Mouse (Mus musculus): ENCODE results near the gene Wdr76. TPM values are rescaled to one million over a fixed set of nuclear protein-coding genes. Genes with fewer than 3 reads are reported as not detected.
"Not testable (repeated sequence)": the region's sequence is repeated elsewhere in the genome, so short reads cannot be mapped to it uniquely, and the experiment has no call there.

Gene Wdr76
- total and polyA plus RNA-seq, 3 experiments, result 2.7 to 58.6 (median 56.5) TPM

GRCm38 (mm10) chr2:121477491-121478266 lies 28.8 kb upstream of the Wdr76 start:
- no peak for DNase-seq (ENCODE audit: low spot score)
- no peak for TF ChIP-seq GATA2 (IDR thresholded peaks at IDR 0.05; ENCODE audit: borderline replicate concordance, low read depth, low read length)
- TF ChIP-seq GATA1 (IDR thresholded peaks at IDR 0.05; ENCODE audit: borderline replicate concordance, low read length), result no peak
- TF ChIP-seq CTCF (IDR thresholded peaks at IDR 0.05; ENCODE audit: low read depth, low read length), result no peak
- no peak for TF ChIP-seq TAL1 (conservative IDR thresholded peaks at IDR 0.05; ENCODE audit: low read depth, low read length)
- TF ChIP-seq POLR2AphosphoS5 (IDR thresholded peaks at IDR 0.05; ENCODE audit: insufficient replicate concordance, low read depth, low read length), result no peak
- Histone ChIP-seq H3K4me3 (ENCODE audit: low read depth, low read length) (no peak overlapping the region), H3K36me3 (replicated peaks) (peaks cover 4% of the 10 kb centered on the region), H3K4me1 (ENCODE audit: insufficient read depth, low read depth, low read length) (no peaks in the 10 kb centered on the region; the same call in 1 of the 2 replicates), H3K27me3 (ENCODE audit: insufficient read depth, low read length) (peaks cover 7% of the 10 kb centered on the region), H3K9me3 (replicated peaks) (no peaks in the 10 kb centered on the region)
- no peak for ATAC-seq (ENCODE audit: extremely low read depth, insufficient number of reproducible peaks, low FRiP score, poor library complexity, severe bottlenecking)

GRCm38 (mm10) chr2:121480498-121480897 lies 26.0 kb upstream of the Wdr76 start:
- H3K27me3 ChIP-seq (ENCODE audit: insufficient read depth, low read length), result peaks cover 18% of the 10 kb centered on the region
- H3K4me1 ChIP-seq (ENCODE audit: insufficient read depth, low read depth, low read length), result no peaks in the 10 kb centered on the region
- peak; percentile 61 for TF ChIP-seq CTCF (IDR thresholded peaks at IDR 0.05; ENCODE audit: low read depth, low read length)
- no peak for TF ChIP-seq GATA1 (IDR thresholded peaks at IDR 0.05; ENCODE audit: borderline replicate concordance, low read length)
- DNase-seq (ENCODE audit: low spot score), result no peak
- H3K4me3 ChIP-seq (ENCODE audit: low read depth, low read length), result no peak overlapping the region
- no peaks in the 10 kb centered on the region for H3K9me3 ChIP-seq (replicated peaks)
- peaks cover 4% of the 10 kb centered on the region for H3K36me3 ChIP-seq (replicated peaks)
- no peak for ATAC-seq (ENCODE audit: extremely low read depth, insufficient number of reproducible peaks, low FRiP score, poor library complexity, severe bottlenecking)

GRCm38 (mm10) chr2:121480916-121481315 lies 25.6 kb upstream of the Wdr76 start:
- not testable (repeated sequence) for H3K36me3 ChIP-seq (replicated peaks); DNase-seq (ENCODE audit: low spot score); ATAC-seq (ENCODE audit: extremely low read depth, insufficient number of reproducible peaks, low FRiP score, poor library complexity, severe bottlenecking); H3K4me1 ChIP-seq (ENCODE audit: insufficient read depth, low read depth, low read length); H3K4me3 ChIP-seq (ENCODE audit: low read depth, low read length); H3K9me3 ChIP-seq (replicated peaks)
- peaks cover 18% of the 10 kb centered on the region for H3K27me3 ChIP-seq (ENCODE audit: insufficient read depth, low read length)

GRCm38 (mm10) chr2:121483576-121483975 lies 22.9 kb upstream of the Wdr76 start:
- no peak overlapping the region for H3K4me3 ChIP-seq (ENCODE audit: low read depth, low read length)
- H3K27me3 ChIP-seq (ENCODE audit: insufficient read depth, low read length), result peaks cover 18% of the 10 kb centered on the region
- DNase-seq (ENCODE audit: low spot score) (no peak), ATAC-seq (ENCODE audit: extremely low read depth, insufficient number of reproducible peaks, low FRiP score, poor library complexity, severe bottlenecking) (no peak)
- H3K36me3 ChIP-seq (replicated peaks), result no peaks in the 10 kb centered on the region
- TF ChIP-seq GATA1 (IDR thresholded peaks at IDR 0.05; ENCODE audit: borderline replicate concordance, low read length) (no peak), TAL1 (conservative IDR thresholded peaks at IDR 0.05; ENCODE audit: low read depth, low read length) (no peak), GATA2 (IDR thresholded peaks at IDR 0.05; ENCODE audit: borderline replicate concordance, low read depth, low read length) (no peak), CTCF (IDR thresholded peaks at IDR 0.05; ENCODE audit: low read depth, low read length) (no peak), POLR2AphosphoS5 (IDR thresholded peaks at IDR 0.05; ENCODE audit: insufficient replicate concordance, low read depth, low read length) (no peak)
- H3K4me1 ChIP-seq (ENCODE audit: insufficient read depth, low read depth, low read length), result no peaks in the 10 kb centered on the region
- H3K9me3 ChIP-seq (replicated peaks), result no peaks in the 10 kb centered on the region

GRCm38 (mm10) chr2:121484403-121484802 lies 22.1 kb upstream of the Wdr76 start:
- not testable (repeated sequence) for H3K4me1 ChIP-seq (ENCODE audit: insufficient read depth, low read depth, low read length); H3K9me3 ChIP-seq (replicated peaks); DNase-seq (ENCODE audit: low spot score); H3K4me3 ChIP-seq (ENCODE audit: low read depth, low read length); ATAC-seq (ENCODE audit: extremely low read depth, insufficient number of reproducible peaks, low FRiP score, poor library complexity, severe bottlenecking); H3K36me3 ChIP-seq (replicated peaks)
- H3K27me3 ChIP-seq (ENCODE audit: insufficient read depth, low read length), result peaks cover 18% of the 10 kb centered on the region

- H3K4me3 ChIP-seq (ENCODE audit: low read depth, low read length); DNase-seq (ENCODE audit: low spot score); H3K9me3 ChIP-seq (replicated peaks); H3K4me1 ChIP-seq (ENCODE audit: insufficient read depth, low read depth, low read length); H3K27me3 ChIP-seq (ENCODE audit: insufficient read depth, low read length); ATAC-seq (ENCODE audit: extremely low read depth, insufficient number of reproducible peaks, low FRiP score, poor library complexity, severe bottlenecking): not testable (repeated sequence)
- peaks cover 11% of the 10 kb centered on the region for H3K36me3 ChIP-seq (replicated peaks)
These were observed 5.0 kb upstream of the Wdr76 start for GRCm38 (mm10) chr2:121501550-121501949.

GRCm38 (mm10) chr2:121507173-121507950 lies 839 bp downstream of the Wdr76 start:
- no peak for TF ChIP-seq CTCF (IDR thresholded peaks at IDR 0.05; ENCODE audit: low read depth, low read length)
- no peak for TF ChIP-seq GATA2 (IDR thresholded peaks at IDR 0.05; ENCODE audit: borderline replicate concordance, low read depth, low read length)
- TF ChIP-seq GATA1 (IDR thresholded peaks at IDR 0.05; ENCODE audit: borderline replicate concordance, low read length), result no peak
- TF ChIP-seq POLR2AphosphoS5 (IDR thresholded peaks at IDR 0.05; ENCODE audit: insufficient replicate concordance, low read depth, low read length), result no peak
- no peak for TF ChIP-seq TAL1 (conservative IDR thresholded peaks at IDR 0.05; ENCODE audit: low read depth, low read length)
- ATAC-seq (ENCODE audit: extremely low read depth, insufficient number of reproducible peaks, low FRiP score, poor library complexity, severe bottlenecking), result no peak

More at GRCm38 (mm10) chr2:121507173-121507950, 839 bp downstream of the Wdr76 start:
- peaks cover 46% of the 10 kb centered on the region for H3K36me3 ChIP-seq (replicated peaks)
- H3K4me1 ChIP-seq (ENCODE audit: insufficient read depth, low read depth, low read length), result peaks cover 37% of the 10 kb centered on the region
- DNase-seq (ENCODE audit: low spot score), result no peak
- H3K27me3 ChIP-seq (ENCODE audit: insufficient read depth, low read length), result no peaks in the 10 kb centered on the region
- H3K4me3 ChIP-seq (ENCODE audit: low read depth, low read length), result peak overlapping the region; percentile 75
- H3K9me3 ChIP-seq (replicated peaks), result no peaks in the 10 kb centered on the region

Data from G1E (cell line).